Mouse (Mus musculus) thymus, adult 2 months (tissue): Measurements from ENCODE around the gene 4930558K02Rik. TPM values are rescaled to one million over a fixed set of nuclear protein-coding genes. Genes with fewer than 3 reads are reported as not detected.

ENCODE experiments used
- DNase-seq: peaks from one replicate; pipeline ENCODE4 v3.0.0; 2021
- H3K27ac ChIP-seq: fragments of 200-500 bp; 2 replicates; pipeline ENCODE4 v1.5.1; 2012; ENCODE audit warnings: low read length, control low read depth; ENCODE audit not compliant: control insufficient read depth, insufficient read depth
- H3K27me3 ChIP-seq: fragments of 200-500 bp; 2 replicates; pipeline ENCODE4 v1.6.1; 2012; ENCODE audit warnings: mild to moderate bottlenecking, low read length, moderate library complexity, mixed read lengths; ENCODE audit not compliant: control insufficient read depth, insufficient read depth
- H3K36me3 ChIP-seq: fragments of 200-500 bp; 2 replicates; pipeline ENCODE4 v1.6.1; 2012; ENCODE audit warnings: mild to moderate bottlenecking, low read length, moderate library complexity; ENCODE audit not compliant: control insufficient read depth, insufficient read depth
- H3K4me1 ChIP-seq: fragments of 200-500 bp; replicated peaks from 2 replicates; pipeline ENCODE4 v1.6.1; 2012; ENCODE audit warnings: low read length; ENCODE audit not compliant: control insufficient read depth, insufficient read depth
- H3K4me3 ChIP-seq: fragments of 200-500 bp; 2 replicates; pipeline ENCODE4 v1.5.1; 2012; ENCODE audit warnings: mild to moderate bottlenecking, low read length, control low read depth, moderate library complexity; ENCODE audit not compliant: control insufficient read depth, insufficient read depth
- CTCF ChIP-seq: fragments of 200-500 bp; IDR thresholded peaks from 2 replicates; pipeline ENCODE4 v1.5.1; 2012; ENCODE audit warnings: mild to moderate bottlenecking, control low read depth, low read length, moderate library complexity, borderline replicate concordance; ENCODE audit not compliant: control insufficient read depth, poor library complexity, insufficient read depth; ENCODE audit errors: extremely low read depth
- POLR2A ChIP-seq: fragments of 200-500 bp; IDR thresholded peaks from 2 replicates; pipeline ENCODE4 v1.6.1; 2012; ENCODE audit warnings: mild to moderate bottlenecking, low read length, control low read depth, moderate library complexity; ENCODE audit not compliant: control insufficient read depth, poor library complexity, insufficient read depth; ENCODE audit errors: extremely low read depth
- WGBS: fragments of 180-500 bp; shearing (Covaris S2); methylation state at CpG from one replicate; pipeline ENCODE4 v1.1.7; 2018; 5-methylcytosine and 5-hydroxymethylcytosine counted together
- polyA plus RNA-seq: library from polyadenylated mRNA; depleted of rRNA; stranded (reverse); fragments of >200 nt; gene quantifications from 2 replicates; pipeline ENCODE4 v1.2.3, GENCODE M21; 2012

Gene 4930558K02Rik
- polyA plus RNA-seq, 1 experiment, result not detected

- TF ChIP-seq POLR2A, result no peak
- no peak for TF ChIP-seq CTCF
- H3K4me1 ChIP-seq, result peaks cover 2% of the 10 kb centered on the region; the same call in 1 of the 2 replicates
- no peak overlapping the region for H3K4me3 ChIP-seq
- H3K27ac ChIP-seq, result no peak overlapping the region
- DNase-seq, result no peak
- no peaks in the 10 kb centered on the region for H3K27me3 ChIP-seq
- WGBS, result 98% methylated on average over 9 of the region's 9 CpGs
- no peaks in the 10 kb centered on the region for H3K36me3 ChIP-seq
Measured at GRCm38 (mm10) chr1:161970874-161971273, 8.6 kb downstream of the 4930558K02Rik start.

DNA sequence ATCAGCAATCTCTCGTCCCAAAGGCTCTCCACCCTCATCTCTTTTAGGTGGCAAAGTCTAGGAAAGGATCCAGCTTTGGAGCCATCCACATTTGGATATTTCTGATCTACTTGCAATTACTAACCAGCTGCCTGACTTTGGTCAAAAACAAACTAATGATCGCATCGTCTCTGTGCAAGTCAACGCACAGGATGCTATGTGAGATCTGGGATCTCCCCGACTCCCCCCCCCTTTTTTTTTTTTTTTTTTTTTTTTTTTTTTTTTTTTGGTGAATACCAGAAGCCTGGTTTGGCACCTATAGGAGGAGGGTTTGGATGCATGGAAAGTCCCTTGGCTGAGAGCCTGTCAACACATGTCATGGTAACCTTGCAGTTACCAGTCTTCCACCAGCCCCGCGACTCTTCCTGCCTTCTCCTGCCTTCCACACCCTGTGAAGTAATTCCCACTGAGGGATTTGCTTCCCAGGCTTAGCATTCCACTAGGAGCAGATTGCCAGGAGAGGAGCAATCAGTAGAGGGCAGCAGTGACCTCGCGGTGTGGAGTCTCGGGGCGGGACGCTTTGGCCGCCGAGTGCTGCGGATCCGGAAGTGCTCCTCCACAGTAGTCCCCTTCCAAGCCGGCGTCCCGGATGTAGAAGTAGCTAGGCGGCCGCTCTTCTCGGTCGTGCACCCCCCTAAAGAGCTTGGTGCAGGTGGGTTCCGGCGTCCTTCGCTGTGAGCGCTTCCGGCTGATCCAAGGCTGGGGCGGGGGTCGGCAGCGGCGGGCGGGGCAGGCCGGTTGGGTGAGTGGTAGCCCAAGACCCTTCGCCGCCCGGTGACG lies 10.6 kb downstream of the 4930558K02Rik start, which contains the start of gene Pigc:
Gene Pigc, plus strand, starts transcription at position 598 of the 819 bp plus-strand sequence.
- Histone ChIP-seq H3K36me3 (no peaks in the 10 kb centered on the region), H3K4me3 (peak within 1 kb of the TSS; percentile 70), H3K4me1 (no peaks in the 10 kb centered on the region; the same call in 1 of the 2 replicates), H3K27ac (no peak within 1 kb of the TSS), H3K27me3 (no peaks in the 10 kb centered on the region)
- TF ChIP-seq CTCF (peak; percentile 68; the same call in 1 of the 2 replicates), POLR2A (0 out of 2 replicates have a peak, but pooled peaks have one; percentile 17)
- DNase-seq, result peak; percentile 86
- 5% methylated on average over 38 of the region's 38 CpGs for WGBS

- Histone ChIP-seq H3K4me3 (no peak overlapping the region), H3K27me3 (no peaks in the 10 kb centered on the region), H3K36me3 (no peaks in the 10 kb centered on the region), H3K27ac (no peak overlapping the region), H3K4me1 (no peaks in the 10 kb centered on the region; the same call in 1 of the 2 replicates)
- no peak for TF ChIP-seq CTCF
- no peak for TF ChIP-seq POLR2A
- 62% methylated on average over 2 of the region's 2 CpGs for WGBS
- no peak for DNase-seq
Measured at GRCm38 (mm10) chr1:161967936-161968335, 11.5 kb downstream of the 4930558K02Rik start.

- TF ChIP-seq POLR2A (no peak), CTCF (no peak)
- no peak overlapping the region for H3K27ac ChIP-seq
- 60% methylated on average over 3 of the region's 3 CpGs for WGBS
- H3K4me3 ChIP-seq, result no peak overlapping the region
- H3K36me3 ChIP-seq, result no peaks in the 10 kb centered on the region
- no peaks in the 10 kb centered on the region for H3K4me1 ChIP-seq
- no peaks in the 10 kb centered on the region for H3K27me3 ChIP-seq
- DNase-seq, result no peak
Measured at GRCm38 (mm10) chr1:161962465-161963377, 16.7 kb downstream of the 4930558K02Rik start.

DNA sequence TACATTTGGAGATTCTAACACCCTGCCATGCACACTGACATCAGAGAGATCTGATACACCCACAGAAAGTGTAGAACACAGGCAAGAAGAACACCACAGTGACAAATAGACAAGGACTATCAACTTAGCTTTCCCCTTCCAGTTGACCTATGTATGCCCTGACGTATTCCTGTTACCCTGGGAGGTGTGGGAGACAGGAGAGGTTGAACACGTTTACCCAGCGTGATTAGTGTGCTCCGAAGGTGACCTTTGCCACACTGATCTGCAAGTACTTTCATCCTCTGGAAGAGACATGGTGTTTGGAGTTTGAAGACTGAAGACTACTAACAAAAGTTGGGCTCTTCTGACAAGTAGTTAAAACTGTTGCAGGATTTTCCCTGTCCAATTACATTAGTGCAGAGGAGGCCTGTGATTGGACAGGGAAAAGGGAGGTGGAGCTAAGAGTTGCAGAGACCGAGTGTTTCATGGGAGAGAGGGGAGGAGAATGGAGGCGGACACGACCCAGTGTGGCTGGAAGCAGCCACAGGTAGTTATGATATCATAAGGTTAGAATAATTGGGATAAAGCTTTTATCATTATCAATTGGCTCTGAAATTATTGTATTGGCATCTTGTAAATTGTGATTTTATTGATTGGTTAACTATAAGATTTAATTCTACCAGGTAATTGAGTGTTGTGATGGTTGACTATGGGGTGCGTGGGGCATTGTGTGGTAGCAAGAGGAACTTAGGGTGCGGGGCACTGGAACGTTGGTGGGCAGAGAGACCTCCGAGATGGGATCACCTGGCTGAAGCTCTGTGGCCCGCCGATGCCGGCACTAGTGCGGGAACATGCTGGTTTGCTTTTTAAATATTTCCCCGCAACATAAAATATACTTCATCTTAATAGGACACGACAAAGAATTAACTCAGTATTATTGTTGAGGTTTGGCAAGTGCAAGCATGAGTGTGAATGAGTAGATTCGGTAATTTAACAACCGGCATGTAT lies 21.2 kb downstream of the 4930558K02Rik start:
- H3K4me1 ChIP-seq, result no peaks in the 10 kb centered on the region
- H3K4me3 ChIP-seq, result no peak overlapping the region
- no peak overlapping the region for H3K27ac ChIP-seq
- TF ChIP-seq CTCF (no peak), POLR2A (no peak)
- no peak for DNase-seq
- no peaks in the 10 kb centered on the region for H3K27me3 ChIP-seq
- no peaks in the 10 kb centered on the region for H3K36me3 ChIP-seq
- 94% methylated on average over 19 of the region's 19 CpGs for WGBS

- Histone ChIP-seq H3K4me1 (no peaks in the 10 kb centered on the region), H3K4me3 (no peak overlapping the region), H3K27ac (no peak overlapping the region), H3K27me3 (no peaks in the 10 kb centered on the region), H3K36me3 (no peaks in the 10 kb centered on the region)
- WGBS, result 88% methylated on average over 5 of the region's 5 CpGs
- TF ChIP-seq CTCF (no peak), POLR2A (no peak)
- no peak for DNase-seq
Measured at GRCm38 (mm10) chr1:161955846-161956245, 23.6 kb downstream of the 4930558K02Rik start.
